Mouse (Mus musculus) intestine, embryonic 14.5 days (tissue): Measurements from ENCODE around the gene Prkn. TPM values are rescaled to one million over a fixed set of nuclear protein-coding genes. Genes with fewer than 3 reads are reported as not detected.

ENCODE experiments used
- ATAC-seq: fragments of 200-750 bp; cut with Nextera tagmentation; replicated peaks from 2 replicates; pipeline ENCODE4 v1.8.0; 2017; ENCODE audit warnings: low read depth, moderate number of reproducible peaks, moderate TSS enrichment, moderate library complexity; ENCODE audit not compliant: low FRiP score, low TSS enrichment
- DNase-seq: peaks from one replicate; pipeline ENCODE4 v3.0.0-alpha.2; 2018; ENCODE audit warnings: low spot score
- H3K27ac ChIP-seq: fragments of 300-500 bp; sonication (generic); 2 replicates; pipeline ENCODE4 v1.5.1; 2014; ENCODE audit warnings: low read depth, mild to moderate bottlenecking, control low read depth
- H3K27me3 ChIP-seq: fragments of 300-500 bp; sonication (generic); replicated peaks from 2 replicates; pipeline ENCODE4 v1.6.1; 2014; ENCODE audit warnings: low read length, control low read depth; ENCODE audit not compliant: control insufficient read depth, insufficient read depth
- H3K36me3 ChIP-seq: fragments of 300-500 bp; sonication (generic); 2 replicates; pipeline ENCODE4 v1.6.1; 2014; ENCODE audit warnings: low read length, control low read depth; ENCODE audit not compliant: control insufficient read depth, insufficient read depth
- H3K4me1 ChIP-seq: fragments of 300-500 bp; sonication (generic); replicated peaks from 2 replicates; pipeline ENCODE4 v1.6.1; 2014; ENCODE audit warnings: low read length, control low read depth, mixed read lengths; ENCODE audit not compliant: control insufficient read depth, insufficient read depth
- H3K4me2 ChIP-seq: fragments of 300-500 bp; sonication (generic); 2 replicates; pipeline ENCODE4 v1.6.1; 2014; ENCODE audit warnings: low read length
- H3K4me3 ChIP-seq: fragments of 300-500 bp; sonication (generic); 2 replicates; pipeline ENCODE4 v1.5.1; 2014; ENCODE audit warnings: low read depth, low read length, control low read depth, mixed read lengths
- H3K9ac ChIP-seq: fragments of 300-500 bp; sonication (generic); 2 replicates; pipeline ENCODE4 v1.6.1; 2014; ENCODE audit warnings: mild to moderate bottlenecking, low read length
- H3K9me3 ChIP-seq: fragments of 300-500 bp; sonication (generic); 2 replicates; pipeline ENCODE4 v1.6.1; 2016; ENCODE audit warnings: low read length, control low read depth; ENCODE audit not compliant: control insufficient read depth
- WGBS: fragments of 180-500 bp; shearing (Covaris S2); extraction: QIAGEN DNeasy Blood & Tissue Kit; methylation state at CpG from one replicate; pipeline ENCODE4 v1.1.7; 2014; 5-methylcytosine and 5-hydroxymethylcytosine counted together
- polyA plus RNA-seq: library from polyadenylated mRNA; unstranded; fragments of >200 nt; fragmentation: Nextera tagmentation; extraction: Ambion mirVana; gene quantifications from 2 replicates; pipeline ENCODE4 v1.2.1, GENCODE M21; 2014

Prkn gene
- polyA plus RNA-seq, 1 experiment from 2014 or later = 2.3 TPM

- no peak overlapping the region for H3K27ac ChIP-seq
- no peaks in the 10 kb centered on the region for H3K9me3 ChIP-seq
- DNase-seq = no peak
- 63% methylated on average over 4 of the region's 4 CpGs for WGBS
- H3K27me3 ChIP-seq = no peaks in the 10 kb centered on the region
- H3K4me2 ChIP-seq = no peak overlapping the region
- no peak overlapping the region for H3K4me3 ChIP-seq
- no peak for ATAC-seq
- no peaks in the 10 kb centered on the region for H3K36me3 ChIP-seq
- H3K9ac ChIP-seq = no peak overlapping the region
- no peaks in the 10 kb centered on the region for H3K4me1 ChIP-seq
Observed at GRCm38 (mm10) chr17:11712066-11712465, 871.9 kb downstream of the Prkn start.

- DNase-seq (no peak), ATAC-seq (no peak)
- Histone ChIP-seq H3K9ac (no peak overlapping the region), H3K4me1 (no peaks in the 10 kb centered on the region), H3K9me3 (no peaks in the 10 kb centered on the region), H3K36me3 (no peaks in the 10 kb centered on the region), H3K27me3 (no peaks in the 10 kb centered on the region), H3K4me3 (no peak overlapping the region), H3K27ac (no peak overlapping the region), H3K4me2 (no peak overlapping the region)
- 85% methylated on average over 6 of the region's 6 CpGs for WGBS
Observed at GRCm38 (mm10) chr17:11719801-11720200, 879.6 kb downstream of the Prkn start.

DNA sequence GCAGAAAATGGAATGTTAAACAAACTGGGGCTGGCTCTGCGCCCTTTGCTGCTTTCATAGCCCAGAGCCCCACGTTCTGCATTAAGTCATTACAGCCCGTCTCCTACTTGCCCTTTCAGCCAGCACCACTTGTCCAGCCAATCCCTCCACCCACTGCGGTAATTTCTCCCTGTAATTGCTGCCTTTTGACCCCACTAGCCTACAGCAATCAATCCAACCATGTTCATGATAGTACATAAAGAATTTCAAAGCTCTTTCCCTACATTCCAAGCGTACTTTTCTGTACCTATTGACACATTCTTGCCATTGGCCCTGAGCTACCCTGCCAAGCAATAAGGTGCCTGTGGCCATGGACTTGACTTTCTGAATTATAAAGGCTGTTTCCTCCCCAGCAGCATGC is 881.7 kb downstream of the Prkn start:
- no peak for DNase-seq
- Histone ChIP-seq H3K4me3 (no peak overlapping the region), H3K9ac (no peak overlapping the region), H3K4me1 (no peaks in the 10 kb centered on the region), H3K36me3 (no peaks in the 10 kb centered on the region), H3K4me2 (no peak overlapping the region), H3K27ac (no peak overlapping the region), H3K9me3 (no peaks in the 10 kb centered on the region), H3K27me3 (no peaks in the 10 kb centered on the region)
- no peak for ATAC-seq
- WGBS = 25% methylated on average over 5 of the region's 5 CpGs

DNA sequence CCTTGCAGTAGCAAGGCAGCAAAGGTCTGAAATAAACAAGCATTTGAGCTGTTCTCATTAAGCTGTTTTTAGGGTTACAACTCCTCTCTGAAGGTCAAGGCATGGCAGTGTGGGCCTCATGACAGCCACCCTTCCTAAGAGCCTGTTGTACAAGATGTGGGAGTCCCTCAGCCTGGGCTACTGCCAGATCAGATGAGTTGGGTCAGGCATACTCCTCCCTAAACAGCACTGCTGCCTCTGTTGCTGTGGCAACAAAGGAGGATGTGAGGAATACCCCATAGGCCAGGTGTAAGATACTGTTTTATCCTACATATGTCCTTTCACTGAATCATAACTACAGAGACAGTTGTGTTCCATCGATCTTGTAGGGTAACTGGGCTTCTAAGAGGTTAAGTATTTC is 882.3 kb downstream of the Prkn start:
- WGBS = 78% methylated on average over 1 of the region's 1 CpGs
- no peak for ATAC-seq
- Histone ChIP-seq H3K27ac (no peak overlapping the region), H3K4me2 (no peak overlapping the region), H3K4me3 (no peak overlapping the region), H3K27me3 (no peaks in the 10 kb centered on the region), H3K4me1 (no peaks in the 10 kb centered on the region), H3K9ac (no peak overlapping the region), H3K36me3 (no peaks in the 10 kb centered on the region), H3K9me3 (no peaks in the 10 kb centered on the region)
- no peak for DNase-seq

DNA sequence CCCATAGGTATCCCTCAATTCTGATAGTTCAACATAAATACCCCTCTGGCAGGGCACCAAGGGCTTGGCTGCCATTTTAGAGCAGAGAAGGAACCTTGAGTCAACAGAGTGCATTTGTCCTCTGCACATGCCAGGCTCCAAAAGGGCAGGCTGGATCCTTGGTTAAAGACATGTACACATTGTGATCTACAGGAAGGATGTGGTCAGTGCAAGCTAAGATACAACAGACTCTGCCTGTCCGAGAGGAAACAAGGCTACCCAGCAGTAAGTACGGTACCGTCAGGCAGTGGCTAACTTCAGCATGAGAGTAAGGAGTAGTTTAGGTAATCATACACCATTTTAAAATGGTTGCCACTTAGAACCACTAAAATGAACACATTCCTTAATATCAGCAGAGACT is 884.0 kb downstream of the Prkn start:
- WGBS = 81% methylated on average over 3 of the region's 3 CpGs
- ATAC-seq = no peak
- no peaks in the 10 kb centered on the region for H3K27me3 ChIP-seq
- H3K4me1 ChIP-seq = no peaks in the 10 kb centered on the region
- H3K27ac ChIP-seq = no peak overlapping the region
- no peak for DNase-seq
- no peak overlapping the region for H3K4me2 ChIP-seq
- no peak overlapping the region for H3K4me3 ChIP-seq
- no peak overlapping the region for H3K9ac ChIP-seq
- H3K9me3 ChIP-seq = no peaks in the 10 kb centered on the region
- H3K36me3 ChIP-seq = no peaks in the 10 kb centered on the region

GRCm38 (mm10) chr17:11727101-11727500 is 886.9 kb downstream of the Prkn start:
- Histone ChIP-seq H3K4me3 (no peak overlapping the region), H3K27ac (no peak overlapping the region), H3K9me3 (no peaks in the 10 kb centered on the region), H3K4me2 (no peak overlapping the region), H3K27me3 (no peaks in the 10 kb centered on the region), H3K9ac (no peak overlapping the region), H3K4me1 (no peaks in the 10 kb centered on the region), H3K36me3 (no peaks in the 10 kb centered on the region)
- no peak for ATAC-seq
- WGBS = 45% methylated on average over 1 of the region's 1 CpGs
- DNase-seq = no peak

DNA sequence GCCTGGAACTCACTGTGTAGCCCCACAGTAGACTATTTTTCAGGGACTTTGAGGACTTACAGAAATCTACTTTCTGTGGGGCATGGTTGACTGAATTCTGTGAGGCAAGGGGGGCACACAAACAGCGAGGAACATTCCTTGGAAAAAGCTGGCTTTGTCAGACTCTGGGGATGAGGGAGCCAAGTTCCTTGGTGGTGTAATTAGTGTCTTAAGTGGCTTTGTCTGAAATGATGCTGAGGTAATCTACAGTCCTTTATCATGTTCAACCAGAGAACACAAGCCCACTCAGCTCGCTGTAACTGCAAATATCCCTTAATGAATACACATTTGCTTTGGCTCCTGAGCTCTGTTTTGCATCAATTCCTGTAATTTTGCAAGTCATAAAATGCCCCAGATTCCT is 888.1 kb downstream of the Prkn start:
- Histone ChIP-seq H3K9me3 (no peaks in the 10 kb centered on the region), H3K27me3 (no peaks in the 10 kb centered on the region), H3K4me1 (no peaks in the 10 kb centered on the region), H3K4me2 (no peak overlapping the region), H3K9ac (no peak overlapping the region), H3K36me3 (no peaks in the 10 kb centered on the region), H3K4me3 (no peak overlapping the region), H3K27ac (no peak overlapping the region)
- WGBS = 73% methylated on average over 2 of the region's 2 CpGs
- DNase-seq (no peak), ATAC-seq (no peak)

GRCm38 (mm10) chr17:11730656-11731594 is 890.7 kb downstream of the Prkn start:
- no peak overlapping the region for H3K4me2 ChIP-seq
- ATAC-seq = no peak
- no peak overlapping the region for H3K4me3 ChIP-seq
- DNase-seq = no peak
- H3K9me3 ChIP-seq = no peaks in the 10 kb centered on the region
- H3K9ac ChIP-seq = no peak overlapping the region
- H3K4me1 ChIP-seq = no peaks in the 10 kb centered on the region
- H3K27ac ChIP-seq = no peak overlapping the region
- no peaks in the 10 kb centered on the region for H3K27me3 ChIP-seq
- no peaks in the 10 kb centered on the region for H3K36me3 ChIP-seq
- WGBS = 65% methylated on average over 12 of the region's 12 CpGs
